Mouse (Mus musculus) thymus, adult 2 months (tissue): Measurements from ENCODE around the gene Arhgap10.

Source experiments
- CTCF ChIP-seq: fragments of 200-500 bp; IDR thresholded peaks from 2 replicates; pipeline ENCODE4 v1.5.1; 2012; ENCODE audit warnings: mild to moderate bottlenecking, control low read depth, low read length, moderate library complexity, borderline replicate concordance; ENCODE audit not compliant: control insufficient read depth, poor library complexity, insufficient read depth; ENCODE audit errors: extremely low read depth
- POLR2A ChIP-seq: fragments of 200-500 bp; IDR thresholded peaks from 2 replicates; pipeline ENCODE4 v1.6.1; 2012; ENCODE audit warnings: mild to moderate bottlenecking, low read length, control low read depth, moderate library complexity; ENCODE audit not compliant: control insufficient read depth, poor library complexity, insufficient read depth; ENCODE audit errors: extremely low read depth

DNA sequence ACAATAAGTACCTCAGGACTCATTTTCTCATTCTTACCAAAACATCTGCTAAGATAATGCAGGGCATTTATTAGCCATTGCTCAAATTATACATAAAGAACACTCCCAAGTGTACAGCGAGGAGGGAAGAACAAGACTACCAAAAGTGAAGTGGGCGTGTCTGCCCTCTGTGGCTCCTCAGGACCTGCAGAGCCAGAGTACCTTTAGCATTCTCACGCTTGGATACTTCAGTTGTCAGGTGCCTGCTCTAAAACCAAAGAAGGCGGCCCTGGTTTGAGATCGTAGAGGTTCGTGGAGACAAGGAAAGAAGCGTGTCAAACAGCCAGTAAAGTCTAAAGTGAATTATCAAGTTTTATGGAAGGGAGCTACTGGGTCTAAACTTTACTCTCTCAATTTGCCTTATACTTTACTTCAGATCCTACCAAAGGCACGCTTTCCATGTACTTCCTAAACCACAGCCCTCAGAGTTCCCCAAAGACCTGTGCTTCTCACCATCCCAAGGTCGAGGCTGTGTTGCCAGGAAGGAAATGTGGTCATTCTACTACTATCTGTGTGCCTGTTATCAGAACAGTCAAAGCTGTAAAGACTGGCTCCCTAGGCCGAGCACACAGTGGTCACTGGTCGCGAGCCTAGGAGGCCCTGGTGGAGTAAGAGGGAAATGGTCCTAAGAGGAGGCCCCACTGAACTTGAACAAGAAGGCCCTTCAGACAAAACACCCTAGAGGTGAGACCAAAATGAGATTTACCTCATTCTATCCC is 39.4 kb downstream of the Arhgap10 start:
- TF ChIP-seq POLR2A (no peak), CTCF (no peak)
